Mouse (Mus musculus) central nervous system, embryonic 18 days (tissue): ENCODE data around the gene Gja6. TPM values are rescaled to one million over a fixed set of nuclear protein-coding genes. Genes with fewer than 3 reads are reported as not detected.

ENCODE experiments used
- polyA plus RNA-seq: library from polyadenylated mRNA; depleted of rRNA; stranded (reverse); fragments of >200 nt; gene quantifications from 2 replicates; pipeline ENCODE4 v1.2.3, GENCODE M21; 2012; rRNA removed

Gene Gja6
- polyA plus RNA-seq = 0.36 and 0.48 TPM in 2 replicates

DNA sequence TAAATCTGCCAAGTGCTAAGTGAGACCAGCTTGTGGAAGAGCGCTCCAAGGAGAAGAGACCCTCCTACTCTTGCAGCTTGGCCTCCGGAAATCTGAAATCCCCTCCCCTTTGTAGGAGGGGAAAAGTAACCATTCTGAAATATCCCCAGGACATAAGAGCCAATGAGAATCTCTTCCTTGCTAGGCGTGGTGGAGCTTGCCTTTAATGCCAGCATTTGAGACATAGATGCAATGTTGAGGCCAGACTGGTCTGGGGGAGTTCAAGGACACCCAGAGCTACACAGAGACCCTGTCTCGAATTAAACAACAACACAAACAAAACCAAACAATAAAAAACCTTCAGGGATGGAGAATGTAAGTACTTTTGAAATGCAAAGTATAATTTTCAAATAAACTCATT, at the start of gene Gja6:
Gene Gja6, minus strand, starts transcription at position 101 of the 400 bp plus-strand sequence.

Other genes starting within 250 kb of the Gja6 start
- gene Ppef1, start 171.3 kb downstream of the Gja6 start, polyA plus RNA-seq = 0.18 and 1.2 TPM in 2 replicates
- gene Rs1, start 139.0 kb downstream of the Gja6 start, polyA plus RNA-seq = 0.03 and 0.12 TPM in 2 replicates
- gene Cdkl5, start 87.7 kb upstream of the Gja6 start, polyA plus RNA-seq = 13.6 and 14.4 TPM in 2 replicates
- 7.3 and 8.0 TPM in 2 replicates for gene Scml2, start 210.1 kb upstream of the Gja6 start, polyA plus RNA-seq